Mouse (Mus musculus) liver, adult 2 months (tissue): ENCODE measurements at regions not wholly inside any gene's neighbourhood (a gene's known extent, or its start where the extent isn't known, plus 50 kb on each side); places are given as distances from the start of the nearest gene placed in this dataset.

Experiments used
- CTCF ChIP-seq: fragments of 200-500 bp; IDR thresholded peaks from 2 replicates; pipeline ENCODE4 v1.5.1; 2011; ENCODE audit warnings: low read depth, low read length, control low read depth
- POLR2A ChIP-seq: fragments of 200-500 bp; IDR thresholded peaks from 2 replicates; pipeline ENCODE4 v1.6.1; 2011; ENCODE audit warnings: low read length, control low read depth; ENCODE audit not compliant: insufficient read depth; ENCODE audit errors: extremely low read depth

- TF ChIP-seq POLR2A = no peak
- TF ChIP-seq CTCF = no peak
Observed at GRCm38 (mm10) chr3:34197163-34197455, 116.0 kb upstream of the Dnajc19 start.
